Mouse (Mus musculus): ENCODE data around the gene Agrp. TPM values are rescaled to one million over a fixed set of nuclear protein-coding genes. Genes with fewer than 3 reads are reported as not detected.

The Agrp gene
- total RNA-seq, 1 experiment from 2014 or later, result 1.2 TPM

- no peak for DNase-seq
These were observed 87.7 kb downstream of the Agrp start for GRCm38 (mm10) chr8:105549506-105549905.

- no peak for DNase-seq
These were observed 90.5 kb downstream of the Agrp start for GRCm38 (mm10) chr8:105546384-105547350.

DNA sequence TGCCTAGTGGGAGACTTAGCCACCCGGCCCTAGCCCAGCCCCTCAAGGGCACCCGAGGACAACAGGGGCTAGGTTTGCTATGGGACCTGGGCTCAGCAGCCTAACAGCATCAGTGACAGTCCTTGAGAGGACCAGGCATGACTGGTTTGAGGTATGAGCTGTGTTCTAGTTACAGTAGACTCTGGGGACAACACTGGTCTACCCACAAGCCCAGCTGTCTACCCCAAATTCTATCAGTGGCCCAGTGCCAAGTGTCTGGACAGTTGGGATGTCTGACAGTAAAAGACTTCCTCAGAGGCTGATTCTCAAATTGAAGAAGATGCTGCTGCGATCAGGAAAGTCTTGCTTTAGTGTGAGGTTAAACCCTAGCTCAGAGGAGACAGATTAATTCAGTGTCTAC, 91.9 kb downstream of the Agrp start:
- DNase-seq, result no peak

DNA sequence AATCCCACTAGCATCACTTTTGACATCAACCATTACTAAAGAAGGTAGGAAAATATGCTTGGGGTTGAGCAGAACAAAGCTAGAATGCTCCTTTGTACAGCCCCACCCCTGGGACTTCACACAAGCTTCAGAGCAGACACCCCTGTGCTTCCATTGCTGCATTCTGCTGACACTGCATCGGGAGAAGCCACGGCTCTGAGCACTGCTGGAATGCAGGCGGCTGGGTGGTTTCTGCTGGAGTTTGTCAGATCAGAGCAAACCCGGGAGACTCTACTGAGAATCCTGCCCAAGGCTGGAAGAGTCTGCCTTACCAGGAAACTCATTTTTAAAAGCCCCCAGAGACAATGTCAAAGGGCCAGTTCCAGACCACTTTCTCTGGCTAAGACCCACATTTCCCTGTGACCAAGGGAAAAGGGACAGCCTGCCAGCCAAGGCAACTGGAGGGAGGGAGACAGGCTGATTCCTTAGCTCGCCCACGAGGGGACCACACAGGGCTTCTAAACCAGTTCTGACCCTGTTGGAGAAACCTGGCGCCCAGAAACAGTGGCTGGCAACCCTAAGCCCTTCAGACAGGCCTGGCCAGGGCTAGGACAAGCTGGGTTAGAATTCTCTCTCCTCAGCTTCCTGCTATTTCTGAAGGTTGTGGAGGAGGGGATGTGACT, 92.5 kb downstream of the Agrp start:
- no peak for DNase-seq

- DNase-seq, result no peak
These were observed 93.5 kb downstream of the Agrp start for GRCm38 (mm10) chr8:105543703-105544102.

DNA sequence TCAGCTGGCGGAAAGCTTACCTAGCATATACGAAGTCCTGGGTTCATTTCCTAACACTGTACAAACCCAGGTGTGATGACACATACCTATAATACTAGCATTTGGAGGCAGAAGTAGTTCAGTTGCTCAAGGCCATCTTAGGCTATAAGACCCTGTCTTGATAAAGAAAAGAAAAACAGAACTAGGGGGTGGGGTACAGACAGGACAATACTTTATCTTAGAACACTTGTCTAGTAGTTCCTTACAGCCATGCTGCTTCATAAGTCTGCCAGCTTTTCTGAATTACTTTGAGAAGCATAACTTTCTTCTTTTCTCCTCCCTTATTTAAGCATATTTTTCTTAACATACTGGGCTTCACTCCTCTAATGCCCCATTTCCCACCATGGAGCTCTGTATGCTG, 94.4 kb downstream of the Agrp start:
- DNase-seq, result no peak

GRCm38 (mm10) chr8:105542032-105542656, 95.0 kb downstream of the Agrp start:
- DNase-seq, result no peak

- no peak for DNase-seq
These were observed 98.3 kb downstream of the Agrp start for GRCm38 (mm10) chr8:105538940-105539339.

DNA sequence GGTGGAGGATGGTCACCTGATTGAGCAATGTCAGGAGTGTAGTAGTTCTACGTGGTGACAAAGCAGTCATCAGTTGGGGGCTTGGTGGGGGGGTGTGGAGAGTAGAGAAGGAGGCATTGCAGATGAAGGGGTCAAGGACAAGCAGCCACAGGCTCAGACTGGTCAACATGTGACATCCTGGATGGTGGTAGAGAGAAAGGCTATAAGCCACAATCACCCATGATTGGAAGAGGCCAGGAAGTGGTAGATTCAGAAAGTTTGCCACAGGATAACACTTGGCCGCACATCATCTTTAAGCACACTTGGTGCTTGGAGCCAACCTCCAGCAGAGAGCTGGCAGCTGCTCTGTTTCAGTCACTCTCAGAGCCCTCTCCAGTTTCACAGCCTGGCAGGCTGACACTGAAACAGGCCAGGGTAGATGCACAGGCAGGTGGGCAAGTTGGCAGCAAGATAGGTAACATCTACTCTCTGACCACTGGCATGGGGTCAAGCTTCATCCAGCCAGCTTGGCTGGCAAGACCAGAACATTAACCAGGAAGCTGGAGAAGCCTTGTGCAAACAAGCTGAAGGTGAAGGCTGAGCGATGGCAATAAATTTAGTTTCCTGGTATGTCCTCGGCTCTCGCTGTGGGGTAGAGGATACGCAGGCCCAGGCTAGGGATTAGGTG, 100.0 kb downstream of the Agrp start:
- no peak for DNase-seq

DNA sequence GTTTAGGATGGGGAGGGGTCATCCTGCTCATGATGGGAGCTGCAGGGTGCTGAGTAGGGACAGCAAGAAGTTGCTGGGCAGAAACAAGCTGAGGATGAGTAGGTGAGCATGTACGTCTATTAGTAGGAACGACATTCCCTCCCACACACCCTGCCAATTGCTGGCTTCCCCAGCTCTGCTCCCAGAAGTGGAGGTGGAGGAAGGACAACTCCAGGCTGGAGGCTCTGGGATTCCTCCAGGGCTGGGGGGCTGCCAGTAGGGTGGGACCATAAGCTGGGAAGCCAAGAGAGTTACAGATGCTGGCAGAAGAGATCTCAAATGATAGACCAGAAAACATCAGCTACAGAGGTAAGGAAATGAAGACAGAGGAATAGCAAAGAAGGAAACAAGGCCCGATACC, 100.6 kb downstream of the Agrp start:
- no peak for DNase-seq

- peak; percentile 79 for DNase-seq
These were observed 103.3 kb downstream of the Agrp start for GRCm38 (mm10) chr8:105533892-105534329.

DNA sequence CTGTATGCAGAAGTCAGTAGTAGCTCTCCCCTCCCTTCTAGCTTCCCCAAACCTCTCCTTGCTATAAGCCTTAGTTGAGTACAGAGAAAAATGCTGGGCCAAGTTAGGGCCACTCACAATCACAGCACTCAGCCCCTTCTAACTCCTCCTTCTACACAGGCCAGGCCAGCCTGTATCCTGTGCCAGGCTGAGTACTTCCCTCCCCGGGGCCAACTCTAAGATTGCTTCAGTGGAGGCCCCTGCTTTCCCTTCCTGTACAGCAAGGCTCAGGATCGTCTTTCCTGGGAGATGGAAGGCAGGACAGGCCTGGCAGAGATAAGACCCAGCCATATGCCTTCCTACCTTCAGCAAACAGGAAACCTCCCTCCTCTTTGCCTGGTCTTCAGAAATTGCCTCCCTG, 103.8 kb downstream of the Agrp start:
- no peak for DNase-seq

DNA sequence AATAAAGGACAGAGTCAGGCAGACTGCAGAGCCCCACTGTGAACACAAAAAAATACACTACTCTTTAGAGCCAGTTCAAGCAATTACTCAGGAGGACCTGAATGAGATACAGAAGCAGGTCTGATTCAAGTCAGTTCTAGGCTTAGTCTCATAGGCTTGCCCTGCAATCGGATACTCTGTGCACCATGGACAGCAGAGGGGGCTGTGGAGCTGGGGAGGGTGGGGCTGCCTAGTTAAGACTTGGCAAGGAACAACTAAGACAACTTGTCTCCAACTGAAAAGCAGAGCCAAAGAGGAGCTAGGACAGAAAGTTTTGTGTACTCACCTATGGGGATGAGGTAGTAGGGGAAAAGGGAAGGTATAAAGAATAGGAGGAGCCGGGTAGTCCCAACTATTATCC, 105.4 kb downstream of the Agrp start:
- peak; percentile 70 for DNase-seq

DNA sequence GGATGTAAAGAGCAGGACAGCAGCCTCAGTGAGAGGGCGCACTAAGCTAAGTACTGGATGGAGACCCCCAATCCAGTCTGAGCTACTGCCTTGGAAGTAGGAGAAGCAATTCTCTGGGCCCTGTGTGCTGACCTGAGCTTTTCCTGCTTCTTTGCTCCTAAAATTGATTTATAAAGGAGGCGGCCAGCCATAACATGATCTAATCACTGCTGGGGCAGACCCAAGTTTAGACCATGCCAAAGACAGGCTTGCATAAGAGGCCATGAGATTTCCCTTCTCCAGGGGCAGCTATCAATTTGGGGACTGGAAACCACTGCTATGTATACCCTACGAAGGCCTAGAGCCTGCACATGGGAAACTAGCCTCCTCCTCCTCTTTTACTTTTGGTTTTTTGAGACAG, 107.9 kb downstream of the Agrp start:
- DNase-seq, result peak; percentile 18

DNA sequence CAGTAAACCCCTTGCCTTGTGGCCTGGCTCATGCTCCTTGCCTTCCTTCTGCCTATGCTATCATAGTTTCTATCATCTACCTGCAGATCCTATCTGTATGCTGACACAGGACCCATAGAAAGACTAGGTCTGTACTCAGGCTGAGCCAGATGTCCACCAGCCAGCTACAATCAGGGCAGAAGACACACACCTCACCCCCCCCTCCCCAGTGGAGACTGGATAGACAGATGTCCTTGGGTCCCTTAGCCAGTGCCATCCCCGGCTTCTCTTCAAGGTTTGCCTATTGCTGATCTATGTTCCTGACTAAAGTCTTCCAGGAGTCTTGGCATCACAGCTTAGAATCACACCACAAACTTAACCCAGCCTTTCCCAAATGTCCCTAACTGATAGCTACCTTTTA, 109.0 kb downstream of the Agrp start:
- DNase-seq, result no peak

- peak; percentile 55 for DNase-seq
These were observed 110.1 kb downstream of the Agrp start for GRCm38 (mm10) chr8:105527110-105527509.

- DNase-seq, result no peak
These were observed 114.3 kb downstream of the Agrp start for GRCm38 (mm10) chr8:105522890-105523289.

DNA sequence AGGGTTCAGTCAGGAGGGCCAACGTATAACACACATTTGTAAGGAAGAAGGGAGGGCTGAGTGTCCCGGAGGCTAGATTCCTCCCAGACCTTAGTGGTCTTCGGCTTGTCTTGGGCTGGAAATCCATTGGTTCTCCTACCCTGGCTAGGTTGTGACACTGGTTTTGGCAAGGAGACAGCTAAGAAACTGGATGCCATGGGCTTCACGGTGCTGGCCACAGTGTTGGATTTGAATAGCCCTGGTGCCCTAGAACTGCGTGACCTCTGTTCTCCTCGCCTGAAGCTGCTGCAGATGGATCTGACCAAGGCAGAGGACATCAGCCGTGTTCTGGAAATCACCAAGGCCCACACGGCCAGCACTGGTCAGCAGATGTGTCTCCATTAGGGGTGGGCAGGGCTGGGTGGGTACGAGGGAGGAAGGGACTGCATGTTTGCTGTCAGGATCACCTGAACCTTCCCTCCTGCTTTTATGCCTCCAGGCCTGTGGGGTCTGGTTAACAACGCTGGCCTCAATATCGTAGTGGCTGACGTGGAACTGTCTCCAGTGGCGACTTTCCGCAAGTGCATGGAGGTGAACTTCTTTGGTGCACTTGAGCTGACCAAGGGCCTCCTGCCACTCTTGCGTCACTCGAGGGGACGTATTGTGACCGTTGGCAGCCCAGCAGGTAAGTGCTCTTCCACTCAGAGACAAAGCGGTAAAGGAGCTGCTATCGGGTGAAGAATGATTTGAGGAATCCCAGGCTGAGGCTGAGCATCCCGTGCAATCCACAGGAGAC, 115.0 kb downstream of the Agrp start:
- DNase-seq, result no peak

DNA sequence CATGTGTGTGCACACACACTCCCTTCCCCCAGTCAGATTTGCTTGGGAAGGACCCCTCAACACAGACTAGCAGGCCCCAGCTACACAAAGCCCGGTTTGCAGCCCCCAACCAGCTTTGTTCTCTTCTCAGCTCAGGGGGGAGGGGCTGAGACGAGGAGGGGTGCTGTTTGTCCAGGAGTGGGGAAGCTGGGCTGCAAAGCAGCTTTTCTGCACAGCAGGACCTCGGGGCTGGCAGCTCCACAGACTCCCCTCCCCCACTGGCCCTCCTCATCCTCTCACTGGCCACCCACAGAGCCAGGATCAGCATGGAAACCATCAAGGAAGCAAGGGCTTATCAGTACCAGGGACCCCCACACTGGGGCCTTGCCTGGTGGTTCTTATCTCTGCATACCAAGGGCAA, 116.1 kb downstream of the Agrp start:
- no peak for DNase-seq

- DNase-seq, result no peak
These were observed 116.7 kb downstream of the Agrp start for GRCm38 (mm10) chr8:105520521-105520920.

DNA sequence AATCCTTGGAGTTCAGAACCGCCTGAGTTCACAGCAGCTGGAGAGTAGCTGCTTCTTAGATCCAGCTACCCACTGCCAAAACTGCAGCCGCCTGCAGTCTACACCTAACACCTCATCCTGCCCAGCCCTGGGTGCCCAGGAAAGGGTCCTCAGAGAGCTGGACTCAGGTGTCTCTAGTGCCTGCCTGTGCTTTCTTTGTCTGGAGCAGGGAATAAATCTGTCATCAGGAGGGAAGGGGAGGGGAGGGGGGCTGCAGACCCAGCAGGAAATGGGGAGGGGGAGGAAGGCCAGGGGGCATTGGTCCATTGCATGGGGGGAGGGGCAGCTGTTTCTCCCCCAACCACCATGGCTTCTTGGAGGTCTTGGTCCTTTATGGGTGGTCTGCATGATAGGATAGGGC, 117.6 kb downstream of the Agrp start:
- no peak for DNase-seq

Data from adrenal gland, postnatal 25 days (tissue).